ENCODE assay signal across 13 mouse cellular contexts in the genomic region with DNA sequence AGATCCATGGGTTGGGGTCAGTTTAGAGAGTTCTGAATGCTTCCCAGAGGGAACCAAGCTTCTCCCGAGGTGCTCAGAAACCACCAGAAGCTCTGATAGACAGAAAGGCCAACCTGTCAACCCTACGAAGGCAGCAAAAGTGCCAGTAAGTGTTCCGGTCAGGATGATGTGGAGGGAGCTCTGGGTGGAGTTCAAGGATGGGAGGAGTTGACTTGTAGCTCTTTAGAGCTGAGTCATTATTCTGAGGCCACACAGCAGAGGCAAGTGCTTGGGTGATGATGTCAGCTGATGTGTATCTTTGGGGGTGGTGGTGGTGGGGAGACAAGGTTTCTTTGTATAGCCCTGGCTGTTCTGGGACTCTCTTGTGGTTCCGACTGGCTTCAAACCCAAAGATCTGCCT. TPM values are rescaled to one million over a fixed set of nuclear protein-coding genes. Genes with fewer than 3 reads are reported as not detected.
DNase-seq lines count a peak whose midpoint lies in the region; ATAC-seq and TF ChIP-seq lines count a peak whose summit lies in the region.
"Had no signal": no experiment of that assay in that cellular context is flagged by ENCODE, and none has a peak within 500 bp of the region (broad histone marks: within the 10 kb centered on the region; RNA-seq: fewer than 3 reads in every experiment).

No protein-coding gene starts in this region.

- 0 out of 2 replicates have a peak, but pooled peaks have one; percentile 34 for ATAC-seq in granulocyte monocyte progenitor cell, adult 5-6 weeks (replicated peaks; ENCODE audit: poor library complexity, severe bottlenecking)
- no peak for ATAC-seq in hindbrain, postnatal 0 days
- ATAC-seq: forebrain, embryonic 13.5 days; intestine, embryonic 16.5 days had no signal

- H3K9me3 ChIP-seq in hindbrain, postnatal 0 days (ENCODE audit: low read length): no peaks in the 10 kb centered on the region
- H3K9me3 ChIP-seq: forebrain, embryonic 13.5 days; limb, embryonic 13.5 days; midbrain, embryonic 10.5 days had no signal

- H3K9ac ChIP-seq in hindbrain, postnatal 0 days (replicated peaks; ENCODE audit: low read length): no peak overlapping the region
- H3K9ac ChIP-seq: forebrain, embryonic 13.5 days; limb, embryonic 13.5 days had no signal

- DNase-seq in urinary bladder, postnatal 25 days (ENCODE audit: low spot score): peak; percentile 28
- no peak for DNase-seq in urinary bladder, postnatal 10 days (ENCODE audit: low spot score)
- peak; percentile 75 for DNase-seq in adrenal gland, adult 8-10 months
- no peak for DNase-seq in right cerebral cortex, postnatal 4 days
- DNase-seq in frontal cortex, postnatal 14 days (ENCODE audit: low spot score in 2 of 2): no peak
- DNase-seq in hindbrain, postnatal 0 days (ENCODE audit: low spot score): no peak
- DNase-seq: embryo, embryonic 11 days; thymus, postnatal 36 days had no signal

- no peak for TF ChIP-seq CTCF in hindbrain, postnatal 0 days (IDR thresholded peaks at IDR 0.05; ENCODE audit: low read depth)

- H3K36me3 ChIP-seq in hindbrain, postnatal 0 days (ENCODE audit: insufficient read depth, low read length): no peaks in the 10 kb centered on the region
- H3K36me3 ChIP-seq: limb, embryonic 13.5 days; midbrain, embryonic 10.5 days had no signal

- H3K27me3 ChIP-seq in hindbrain, postnatal 0 days (ENCODE audit: insufficient read depth, low read length): no peaks in the 10 kb centered on the region
- H3K27me3 ChIP-seq: forebrain, embryonic 13.5 days; limb, embryonic 13.5 days had no signal

- no peak overlapping the region for H3K27ac ChIP-seq in hindbrain, postnatal 0 days
- H3K27ac ChIP-seq: forebrain, embryonic 13.5 days; limb, embryonic 13.5 days; midbrain, embryonic 10.5 days had no signal

- WGBS in hindbrain, postnatal 0 days: 77% methylated on average over 4 of the region's 4 CpGs

- H3K4me3 ChIP-seq in hindbrain, postnatal 0 days (ENCODE audit: low read length): no peak overlapping the region
- H3K4me3 ChIP-seq: forebrain, embryonic 13.5 days; limb, embryonic 13.5 days; midbrain, embryonic 10.5 days had no signal

- H3K4me2 ChIP-seq in hindbrain, postnatal 0 days (ENCODE audit: low read depth, low read length): no peak overlapping the region
- H3K4me2 ChIP-seq: forebrain, embryonic 13.5 days; limb, embryonic 13.5 days had no signal

- H3K4me1 ChIP-seq in hindbrain, postnatal 0 days (ENCODE audit: insufficient read depth, low read length): 0 out of 2 replicates have a peak, but pooled peaks cover 3% of the 10 kb centered on the region

RNA-seq across cellular contexts. Expression of a gene that starts 41.0 kb away (rescaled TPM):
- 10 to 100 TPM; 16.2 to 26.8 (median 22.2) TPM for total RNA-seq in adrenal gland, adult 8-10 months (2022)
- total RNA-seq in granulocyte monocyte progenitor cell, adult 5-6 weeks (2014; fragmentation: Nextera tagmentation): not detected in 2 replicates
- total RNA-seq in granulocyte monocyte progenitor cell, adult 5-6 weeks (2017): 0.04 TPM in 1 of 2 replicates, not detected in the other
- 95.4 and 114 TPM in 2 replicates for total RNA-seq in hindbrain, postnatal 0 days (2014; rRNA removed)
- polyA plus RNA-seq in hindbrain, postnatal 0 days (2015; fragmentation: Nextera tagmentation; extraction: Ambion mirVana): 16.2 and 16.9 TPM in 2 replicates

Comparison
In these comparisons a context has a peak if more than half of its experiments do, and no peak if none do; other contexts are left out.
1. DNase-seq: peak in urinary bladder, postnatal 25 days (single experiment) and adrenal gland, adult 8-10 months (single experiment); none in urinary bladder, postnatal 10 days (single experiment), right cerebral cortex, postnatal 4 days (single experiment), frontal cortex, postnatal 14 days (0 of 2) and hindbrain, postnatal 0 days (single experiment).
2. RNA of a gene that starts 41.0 kb away (total RNA-seq): 95.4 to 114 TPM in hindbrain, postnatal 0 days and 16.2 to 26.8 TPM in adrenal gland, adult 8-10 months; 0.04 TPM in granulocyte monocyte progenitor cell, adult 5-6 weeks; every median in the first group is over 10 times any median in the second.